Mouse (Mus musculus) liver, adult 10 weeks (tissue): ENCODE measurements around the gene Gm10521. TPM values are rescaled to one million over a fixed set of nuclear protein-coding genes. Genes with fewer than 3 reads are reported as not detected.

ENCODE experiments used
- polyA plus RNA-seq: library from polyadenylated mRNA; stranded (reverse); fragments of 350-450 nt; fragmentation: Illumina TruSeq; extraction: RNeasy Lipid Tissue Mini Kit (QIAGEN cat#74804); gene quantifications from one replicate; pipeline ENCODE4 v1.2.3, GENCODE M21; 2014; ENCODE audit warnings: low read depth, low replicate concordance

The Gm10521 gene
- 0.95 TPM for polyA plus RNA-seq

GRCm38 (mm10) chr1:171895364-171895763 is at the start of gene Gm10521:
TSS of gene Gm10521 (plus strand) at chr1:171895664.

GRCm38 (mm10) chr1:171917305-171918039 is 22.0 kb downstream of the Gm10521 start, which contains the start of gene Slamf6:
TSS of gene Slamf6 (plus strand) at chr1:171917515.

Other genes starting within 250 kb of the Gm10521 start
- gene Slamf7, start 242.6 kb upstream of the Gm10521 start, polyA plus RNA-seq, result 0.42 TPM
- 6.4 TPM for gene Cd48, start 213.7 kb upstream of the Gm10521 start, polyA plus RNA-seq
- not detected for gene Slamf1, start 128.5 kb upstream of the Gm10521 start, polyA plus RNA-seq
- 10.8 TPM for gene Cd84, start 56.0 kb upstream of the Gm10521 start, polyA plus RNA-seq
- gene Slamf6, start 21.9 kb downstream of the Gm10521 start, polyA plus RNA-seq, result 1.8 TPM
- gene Vangl2, start 132.8 kb downstream of the Gm10521 start, polyA plus RNA-seq, result 0.24 TPM
- gene Nhlh1, start 161.9 kb downstream of the Gm10521 start, polyA plus RNA-seq, result not detected
- gene Copa, start 186.9 kb downstream of the Gm10521 start, polyA plus RNA-seq, result 106 TPM
- gene Ncstn, start 187.1 kb downstream of the Gm10521 start, polyA plus RNA-seq, result 12.3 TPM
- gene Pex19, start 231.1 kb downstream of the Gm10521 start, polyA plus RNA-seq, result 73.3 TPM